Mouse (Mus musculus) lung, embryonic 14.5 days (tissue): Measurements from ENCODE around the gene Nt5c3b. TPM values are rescaled to one million over a fixed set of nuclear protein-coding genes. Genes with fewer than 3 reads are reported as not detected.

Experiments used
- ATAC-seq: fragments of 200-750 bp; cut with Nextera tagmentation; 2 replicates; pipeline ENCODE4 v1.8.0; 2017; ENCODE audit warnings: mild to moderate bottlenecking, moderate TSS enrichment, moderate library complexity; ENCODE audit not compliant: insufficient read depth
- DNase-seq: peaks from one replicate; pipeline ENCODE4 v3.0.0-alpha.2; 2015
- H3K27ac ChIP-seq: fragments of 300-500 bp; sonication (generic); 2 replicates; pipeline ENCODE4 v1.5.1; 2014; ENCODE audit warnings: low read depth, mild to moderate bottlenecking, moderate library complexity
- H3K27me3 ChIP-seq: fragments of 300-500 bp; sonication (generic); 2 replicates; pipeline ENCODE4 v1.6.1; 2014; ENCODE audit warnings: low read length, control low read depth; ENCODE audit not compliant: insufficient read depth
- H3K36me3 ChIP-seq: fragments of 300-500 bp; sonication (generic); 2 replicates; pipeline ENCODE4 v1.6.1; 2014; ENCODE audit warnings: control low read depth; ENCODE audit not compliant: insufficient read depth
- H3K4me1 ChIP-seq: fragments of 300-500 bp; sonication (generic); 2 replicates; pipeline ENCODE4 v1.6.1; 2014; ENCODE audit warnings: antibody characterized with exemption, control low read depth; ENCODE audit not compliant: insufficient read depth
- H3K4me2 ChIP-seq: fragments of 300-500 bp; sonication (generic); 2 replicates; pipeline ENCODE4 v1.6.1; 2014; ENCODE audit warnings: mild to moderate bottlenecking
- H3K4me3 ChIP-seq: fragments of 300-500 bp; sonication (generic); 2 replicates; pipeline ENCODE4 v1.5.1; 2014; ENCODE audit warnings: low read depth, low read length
- H3K9ac ChIP-seq: fragments of 300-500 bp; sonication (generic); 2 replicates; pipeline ENCODE4 v1.6.1; 2014
- H3K9me3 ChIP-seq: fragments of 300-500 bp; sonication (generic); 2 replicates; pipeline ENCODE4 v1.6.1; 2016; ENCODE audit warnings: low read depth, low read length, control low read depth
- CTCF ChIP-seq: IDR thresholded peaks from 2 replicates; pipeline ENCODE4 v1.5.1; 2016; ENCODE audit warnings: antibody characterized with exemption, low read depth
- WGBS: fragments of 180-500 bp; shearing (Covaris S2); extraction: QIAGEN DNeasy Blood & Tissue Kit; methylation state at CpG from one replicate; pipeline ENCODE4 v1.1.7; 2014; 5-methylcytosine and 5-hydroxymethylcytosine counted together
- polyA plus RNA-seq: library from polyadenylated mRNA; unstranded; fragments of >200 nt; fragmentation: Nextera tagmentation; extraction: Ambion mirVana; gene quantifications from 2 replicates; pipeline ENCODE4 v1.2.1, GENCODE M21; 2014

Gene Nt5c3b
- polyA plus RNA-seq, 1 experiment from 2014 or later, result 136 TPM

DNA sequence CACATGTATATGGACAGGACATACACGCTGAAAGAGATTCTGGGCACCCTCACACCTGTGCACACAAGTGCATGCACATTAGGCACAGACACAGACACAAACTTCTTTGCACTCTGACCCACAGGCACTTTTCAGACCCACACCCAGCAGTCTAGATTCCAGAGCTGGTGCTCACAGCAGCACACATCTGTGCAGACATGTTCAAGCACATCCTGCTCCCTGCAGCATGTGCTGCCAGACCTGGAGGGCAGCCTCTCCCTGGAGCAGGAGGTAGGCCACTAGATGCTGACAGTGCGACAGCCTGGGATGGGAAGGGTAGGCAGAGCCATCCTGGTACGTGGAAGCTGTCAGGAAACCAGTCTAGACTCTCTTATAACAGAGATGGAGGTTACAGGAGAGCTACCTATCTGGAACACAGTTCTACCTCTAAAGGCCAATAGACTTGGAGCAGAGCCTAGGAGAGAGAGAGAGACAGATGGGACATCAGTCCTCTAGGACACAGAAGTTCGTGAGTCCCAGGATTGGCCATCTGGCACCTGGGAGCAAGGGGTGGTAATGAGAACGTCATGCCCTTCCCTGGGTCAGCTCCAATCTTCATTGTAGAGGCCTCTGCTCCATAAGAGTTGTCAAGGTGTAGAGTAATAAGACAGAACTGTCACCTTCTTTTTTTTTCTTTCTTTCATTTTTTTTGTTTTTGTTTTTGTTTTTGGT is 34.5 kb downstream of the Nt5c3b start:
- Histone ChIP-seq H3K4me1 (peaks cover 20% of the 10 kb centered on the region), H3K4me3 (no peak overlapping the region), H3K4me2 (no peak overlapping the region), H3K9ac (no peak overlapping the region), H3K9me3 (no peaks in the 10 kb centered on the region), H3K36me3 (peaks cover 42% of the 10 kb centered on the region), H3K27ac (no peak overlapping the region), H3K27me3 (no peaks in the 10 kb centered on the region)
- no peak for TF ChIP-seq CTCF
- WGBS, result 87% methylated on average over 5 of the region's 5 CpGs
- no peak for ATAC-seq
- no peak for DNase-seq

DNA sequence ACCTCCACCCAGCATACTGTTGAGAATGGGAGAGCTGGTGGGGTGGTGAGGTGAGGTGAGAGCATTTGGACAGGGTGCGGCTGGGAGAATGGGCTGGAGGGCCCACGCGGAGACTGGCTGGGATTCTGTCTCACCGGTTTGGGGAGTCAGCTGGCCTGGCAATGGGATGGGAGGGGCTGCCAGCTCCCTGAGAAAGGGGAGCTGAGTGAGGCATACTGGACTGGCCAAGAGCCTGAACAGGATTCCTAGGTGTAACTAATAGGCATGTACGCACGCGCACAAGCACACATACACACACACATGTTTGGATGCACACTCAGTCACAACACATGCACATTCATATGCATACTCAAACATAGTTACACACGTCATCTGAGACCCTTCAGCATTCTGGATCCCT is 35.3 kb downstream of the Nt5c3b start:
- TF ChIP-seq CTCF, result no peak
- WGBS, result 74% methylated on average over 8 of the region's 8 CpGs
- no peak for DNase-seq
- H3K27ac ChIP-seq, result no peak overlapping the region
- H3K27me3 ChIP-seq, result no peaks in the 10 kb centered on the region
- ATAC-seq, result no peak
- H3K36me3 ChIP-seq, result peaks cover 36% of the 10 kb centered on the region
- H3K4me2 ChIP-seq, result no peak overlapping the region
- H3K4me3 ChIP-seq, result no peak overlapping the region
- H3K9me3 ChIP-seq, result no peaks in the 10 kb centered on the region
- H3K4me1 ChIP-seq, result peaks cover 22% of the 10 kb centered on the region; the same call in 1 of the 2 replicates
- no peak overlapping the region for H3K9ac ChIP-seq

GRCm38 (mm10) chr11:100404456-100405074 is 37.0 kb downstream of the Nt5c3b start:
- WGBS, result 92% methylated on average over 3 of the region's 3 CpGs
- no peak for TF ChIP-seq CTCF
- no peak overlapping the region for H3K4me2 ChIP-seq
- H3K27me3 ChIP-seq, result no peaks in the 10 kb centered on the region
- H3K27ac ChIP-seq, result no peak overlapping the region
- no peak overlapping the region for H3K4me3 ChIP-seq
- no peak overlapping the region for H3K9ac ChIP-seq
- H3K4me1 ChIP-seq, result peaks cover 22% of the 10 kb centered on the region; the same call in 1 of the 2 replicates
- peaks cover 22% of the 10 kb centered on the region for H3K36me3 ChIP-seq
- no peak for DNase-seq
- H3K9me3 ChIP-seq, result no peaks in the 10 kb centered on the region
- ATAC-seq, result no peak

- H3K27ac ChIP-seq, result peak overlapping the region; percentile 61
- H3K27me3 ChIP-seq, result no peaks in the 10 kb centered on the region
- 19% methylated on average over 10 of the region's 10 CpGs for WGBS
- ATAC-seq, result peak; percentile 29; the same call in 1 of the 2 replicates
- no peak overlapping the region for H3K4me2 ChIP-seq
- H3K36me3 ChIP-seq, result peaks cover 12% of the 10 kb centered on the region
- DNase-seq, result peak; percentile 39
- no peak overlapping the region for H3K9ac ChIP-seq
- TF ChIP-seq CTCF, result no peak
- H3K4me3 ChIP-seq, result no peak overlapping the region
- peaks cover 22% of the 10 kb centered on the region; the same call in 1 of the 2 replicates for H3K4me1 ChIP-seq
- H3K9me3 ChIP-seq, result no peaks in the 10 kb centered on the region
Measured at GRCm38 (mm10) chr11:100403445-100404134, 38.0 kb downstream of the Nt5c3b start.

DNA sequence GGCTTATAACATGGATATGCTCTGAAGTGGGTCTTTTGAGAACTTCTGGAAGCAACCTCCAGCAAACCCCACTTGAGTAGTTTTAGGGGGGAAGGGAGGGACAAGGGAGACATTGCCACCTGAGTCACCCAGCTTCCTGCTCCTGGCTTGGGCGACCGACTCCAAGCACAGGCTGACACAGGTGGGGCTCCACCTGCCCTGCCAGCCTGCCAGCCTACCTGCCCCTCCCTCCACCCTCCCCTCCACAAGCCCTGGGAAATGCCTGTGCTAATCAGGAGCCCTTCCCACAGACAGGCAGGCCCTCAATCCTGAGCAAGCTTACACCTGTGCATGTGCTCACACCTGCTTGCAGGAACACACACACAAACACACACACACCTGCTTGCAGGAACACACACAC is 38.9 kb downstream of the Nt5c3b start:
- no peaks in the 10 kb centered on the region for H3K27me3 ChIP-seq
- no peaks in the 10 kb centered on the region for H3K9me3 ChIP-seq
- peak; percentile 29 for DNase-seq
- H3K27ac ChIP-seq, result peak overlapping the region; percentile 61
- WGBS, result 43% methylated on average over 2 of the region's 2 CpGs
- H3K4me2 ChIP-seq, result no peak overlapping the region
- 0 out of 2 replicates have a peak, but pooled peaks cover 6% of the 10 kb centered on the region for H3K36me3 ChIP-seq
- no peak overlapping the region for H3K4me3 ChIP-seq
- TF ChIP-seq CTCF, result no peak
- H3K9ac ChIP-seq, result no peak overlapping the region
- ATAC-seq, result no peak
- peaks cover 22% of the 10 kb centered on the region; the same call in 1 of the 2 replicates for H3K4me1 ChIP-seq

- TF ChIP-seq CTCF, result no peak
- Histone ChIP-seq H3K4me3 (no peak overlapping the region), H3K4me2 (no peak overlapping the region), H3K36me3 (0 out of 2 replicates have a peak, but pooled peaks cover 4% of the 10 kb centered on the region), H3K9ac (no peak overlapping the region), H3K9me3 (no peaks in the 10 kb centered on the region), H3K27me3 (no peaks in the 10 kb centered on the region), H3K4me1 (peaks cover 22% of the 10 kb centered on the region; the same call in 1 of the 2 replicates), H3K27ac (peak overlapping the region; percentile 38)
- ATAC-seq (no peak), DNase-seq (no peak)
- WGBS, result 18% methylated on average over 6 of the region's 6 CpGs
Measured at GRCm38 (mm10) chr11:100402240-100402639, 39.4 kb downstream of the Nt5c3b start.

DNA sequence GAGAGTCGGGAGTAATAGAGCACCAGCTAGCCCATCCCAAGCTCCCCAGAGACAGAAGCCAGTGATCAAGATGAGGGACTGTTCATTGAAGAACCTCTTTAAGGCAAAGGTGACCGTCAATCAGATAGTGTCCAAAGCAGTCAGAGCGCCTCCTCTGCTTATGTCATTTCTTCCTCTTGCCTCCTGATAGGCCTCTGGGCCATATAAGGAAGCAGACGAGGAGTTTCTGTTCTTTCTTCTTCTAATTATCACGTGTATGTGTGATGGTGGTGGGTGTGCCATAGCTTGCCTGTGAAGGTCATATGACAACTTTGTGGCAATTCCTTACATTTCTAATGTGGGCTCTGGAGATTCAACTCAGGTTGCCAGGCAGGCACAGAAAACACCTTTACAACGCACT is 40.8 kb downstream of the Nt5c3b start:
- no peak for DNase-seq
- Histone ChIP-seq H3K27ac (no peak overlapping the region), H3K36me3 (no peaks in the 10 kb centered on the region), H3K9ac (no peak overlapping the region), H3K4me1 (peaks cover 25% of the 10 kb centered on the region; the same call in 1 of the 2 replicates), H3K27me3 (no peaks in the 10 kb centered on the region), H3K4me2 (no peak overlapping the region), H3K9me3 (no peaks in the 10 kb centered on the region), H3K4me3 (no peak overlapping the region)
- no peak for ATAC-seq
- WGBS, result 74% methylated on average over 6 of the region's 6 CpGs
- TF ChIP-seq CTCF, result no peak
